Mouse (Mus musculus) ES-CJ7 (cell line): ENCODE data around the gene Olfr1118.
"Not testable (repeated sequence)": the region's sequence is repeated elsewhere in the genome, so short reads cannot be mapped to it uniquely, and the experiment has no call there.

Experiments used
- DNase-seq: peaks from one replicate; pipeline ENCODE4 v3.0.0; 2011; ENCODE audit warnings: low read depth, low spot score

Gene Olfr1118

GRCm38 (mm10) chr2:87307281-87307680 lies at the start of gene Olfr1118:
Gene Olfr1118, plus strand, starts transcription at chr2:87307581.
- DNase-seq, result no peak

- DNase-seq, result no peak
Observed at GRCm38 (mm10) chr2:87267234-87267633, 40.1 kb upstream of the Olfr1118 start, which contains the start of gene Olfr1116. Gene Olfr1116, plus strand, starts transcription at chr2:87267534.

GRCm38 (mm10) chr2:87293977-87294376 lies 13.4 kb upstream of the Olfr1118 start:
- DNase-seq, result not testable (repeated sequence)

- no peak for DNase-seq
Observed at GRCm38 (mm10) chr2:87354515-87354914, 47.1 kb downstream of the Olfr1118 start, which contains the start of gene Olfr1120. Gene Olfr1120, plus strand, starts transcription at chr2:87354815.

GRCm38 (mm10) chr2:87360121-87360520 lies 52.7 kb downstream of the Olfr1118 start:
- DNase-seq, result not testable (repeated sequence)
